Mouse (Mus musculus): ENCODE data around the gene Prpf19.
A peak's percentile ranks its signal among the peaks of the same experiment; 100 is the strongest.

The Prpf19 gene

DNA sequence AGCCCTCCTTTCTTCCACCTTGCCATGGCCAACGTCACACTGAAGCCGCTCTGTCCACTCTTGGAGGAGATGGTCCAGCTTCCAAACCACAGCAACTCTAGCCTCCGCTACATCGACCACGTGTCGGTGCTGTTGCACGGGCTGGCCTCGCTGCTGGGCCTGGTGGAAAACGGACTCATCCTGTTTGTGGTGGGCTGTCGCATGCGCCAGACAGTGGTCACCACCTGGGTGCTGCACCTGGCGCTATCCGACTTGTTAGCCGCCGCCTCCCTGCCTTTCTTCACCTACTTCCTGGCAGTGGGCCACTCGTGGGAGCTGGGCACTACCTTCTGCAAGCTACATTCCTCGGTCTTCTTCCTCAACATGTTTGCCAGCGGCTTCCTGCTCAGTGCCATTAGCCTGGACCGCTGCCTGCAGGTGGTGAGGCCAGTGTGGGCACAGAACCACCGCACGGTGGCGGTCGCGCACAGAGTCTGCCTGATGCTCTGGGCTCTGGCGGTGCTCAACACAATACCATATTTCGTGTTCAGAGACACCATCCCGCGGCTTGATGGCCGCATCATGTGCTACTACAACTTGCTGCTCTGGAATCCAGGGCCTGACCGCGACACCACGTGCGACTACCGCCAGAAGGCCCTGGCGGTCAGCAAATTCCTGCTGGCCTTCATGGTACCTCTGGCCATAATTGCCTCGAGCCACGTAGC is 45.2 kb downstream of the Prpf19 start:
- peak; percentile 91 for DNase-seq

GRCm38 (mm10) chr19:10940801-10941457 is 45.9 kb downstream of the Prpf19 start:
- DNase-seq = peak; percentile 73

DNA sequence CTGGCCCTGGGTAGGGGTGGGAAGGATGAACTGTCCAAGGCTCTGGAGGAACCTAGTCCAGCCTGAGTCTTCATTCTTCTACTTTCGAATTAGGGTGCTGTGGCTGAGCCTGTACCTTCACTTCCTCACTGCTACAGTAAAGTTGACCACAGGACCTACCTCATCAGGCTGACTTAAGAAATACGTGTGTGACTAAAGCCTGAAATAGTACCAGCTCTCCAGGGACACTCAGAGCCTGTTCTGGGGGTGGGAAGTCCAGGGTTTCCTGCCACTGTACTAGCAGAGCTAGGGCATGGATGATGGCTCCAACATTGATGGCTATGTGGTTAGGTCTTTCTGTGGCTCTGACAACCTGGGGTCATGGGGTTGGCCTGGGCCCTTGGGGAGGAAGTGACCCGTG is 48.9 kb downstream of the Prpf19 start:
- DNase-seq = no peak

- DNase-seq = no peak
Measured at GRCm38 (mm10) chr19:10946506-10946905, 51.5 kb downstream of the Prpf19 start.

DNA sequence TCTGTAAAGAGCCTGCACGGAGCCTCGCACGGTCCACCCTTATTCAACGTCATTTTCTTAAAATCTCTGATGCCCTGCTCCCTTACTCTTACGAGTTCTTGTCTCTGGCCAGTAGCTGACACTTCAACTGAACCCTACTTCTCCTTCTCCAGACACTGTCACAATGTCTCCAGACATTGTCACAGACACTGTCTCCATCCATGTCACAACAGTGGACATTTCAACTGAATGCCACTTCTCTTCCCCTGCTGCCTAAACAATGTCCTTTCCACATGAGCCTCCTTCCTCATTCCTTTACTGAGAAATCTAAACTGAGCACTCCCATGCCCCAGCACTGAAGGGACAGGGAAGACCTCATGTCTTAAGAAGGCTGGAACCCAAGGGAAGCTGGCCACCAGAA is 52.2 kb downstream of the Prpf19 start:
- DNase-seq = no peak

- DNase-seq = no peak
Measured at GRCm38 (mm10) chr19:10948416-10948815, 53.4 kb downstream of the Prpf19 start.

DNA sequence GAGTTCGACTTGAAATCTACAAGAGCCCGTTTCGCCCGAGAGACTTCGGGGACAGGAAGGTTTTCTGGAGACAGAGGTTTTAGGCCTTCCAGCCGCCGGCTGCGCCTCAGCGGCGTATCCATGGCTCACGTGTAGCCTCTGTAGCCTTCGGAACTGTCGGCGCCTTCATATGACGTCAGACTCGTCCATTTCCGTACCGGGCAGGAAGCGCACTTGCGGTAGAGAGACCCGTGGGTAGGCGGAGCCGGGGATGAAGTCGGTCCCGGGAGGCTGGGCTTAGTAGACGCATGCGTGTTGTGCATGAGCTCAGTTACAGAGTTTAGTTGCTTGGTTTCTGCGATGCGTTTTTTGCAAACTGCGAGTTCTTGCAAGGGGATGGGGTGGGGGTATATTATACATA is 54.1 kb downstream of the Prpf19 start, which contains the start of gene Ccdc86:
Ccdc86 (minus strand) TSS at position 155 of the 400 bp plus-strand sequence.
- peak; percentile 99 for DNase-seq

DNA sequence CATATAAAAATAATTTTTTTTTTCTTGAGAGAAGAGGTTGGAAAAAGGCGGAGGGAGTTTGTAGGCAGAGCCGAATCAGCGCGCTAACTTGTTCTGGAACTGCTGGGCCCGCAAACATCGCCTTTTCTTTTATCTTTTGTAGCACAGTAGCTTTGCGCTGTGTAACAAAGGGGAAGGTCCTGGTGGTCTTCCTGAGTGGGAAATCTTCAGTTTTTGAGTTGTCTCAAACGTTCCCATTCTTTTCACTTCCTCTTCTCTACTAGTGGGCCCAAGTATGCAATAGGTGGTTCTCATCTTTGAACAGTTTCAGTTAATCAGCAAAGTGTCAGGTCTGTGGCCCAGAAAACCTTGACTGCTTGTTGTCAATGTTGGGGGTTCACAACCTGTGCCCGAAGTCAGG is 54.5 kb downstream of the Prpf19 start:
- DNase-seq = no peak

GRCm38 (mm10) chr19:10952021-10952939 is 57.2 kb downstream of the Prpf19 start:
- DNase-seq = peak; percentile 26
